Comparison of ENCODE assay signal across 8 mouse cellular contexts in the genomic region with DNA sequence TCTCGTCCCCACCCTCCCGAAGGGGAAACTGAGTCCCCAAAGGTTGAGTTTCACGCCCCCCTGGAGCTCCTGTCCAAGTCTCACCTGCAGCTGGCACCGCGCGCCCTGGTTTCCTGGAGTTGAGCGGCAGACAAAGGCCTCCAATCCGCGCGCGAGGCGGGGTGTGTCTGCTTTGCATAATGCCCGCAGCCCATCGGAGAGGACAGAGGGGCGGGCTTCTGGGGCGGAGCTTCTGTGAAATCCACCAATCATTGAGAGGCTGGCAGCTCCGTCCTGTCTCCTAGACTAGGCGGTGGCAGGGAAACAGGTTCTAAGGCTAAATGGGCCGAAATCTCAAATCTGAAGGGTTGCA. TPM values are rescaled to one million over a fixed set of nuclear protein-coding genes. Genes with fewer than 3 reads are reported as not detected.
DNase-seq lines count a peak whose midpoint lies in the region; ATAC-seq lines count a peak whose summit lies in the region.

No protein-coding gene starts in this region.

- H3K9ac ChIP-seq in hindbrain, embryonic 13.5 days: peak overlapping the region; percentile 73

- peak overlapping the region; percentile 59 for H3K4me3 ChIP-seq in hindbrain, embryonic 13.5 days

- no peaks in the 10 kb centered on the region; the same call in 1 of the 2 replicates for H3K36me3 ChIP-seq in hindbrain, embryonic 13.5 days

- under 1% methylated on average over 19 of the region's 19 CpGs for WGBS in hindbrain, embryonic 13.5 days

- H3K27me3 ChIP-seq in hindbrain, embryonic 13.5 days: 0 out of 2 replicates have a peak, but pooled peaks cover 4% of the 10 kb centered on the region

- H3K27ac ChIP-seq in hindbrain, embryonic 13.5 days: peak overlapping the region; percentile 41; the same call in 1 of the 2 replicates

- ATAC-seq in hindbrain, embryonic 13.5 days (ENCODE audit: low FRiP score): peak; percentile 92

- peak; percentile 89 for DNase-seq in WW6 (ENCODE audit: low read depth, low spot score)
- DNase-seq in cerebellum, postnatal 36 days: peak; percentile 65 to 71
- peak; percentile 78 to 84 for DNase-seq in frontal cortex, postnatal 25 days (ENCODE audit: low spot score in 2 of 2)
- peak; percentile 77 to 78 for DNase-seq in layer of hippocampus, postnatal 25 days (ENCODE audit: extremely low spot score in 1 of 2, low spot score in 1 of 2)
- peak; percentile 95 for DNase-seq in lung, postnatal 14 days
- peak; percentile 91 for DNase-seq in ovary, postnatal 36 days (ENCODE audit: low spot score)
- DNase-seq in thymus, postnatal 14 days: peak; percentile 98

- H3K9me3 ChIP-seq in hindbrain, embryonic 13.5 days: no peaks in the 10 kb centered on the region

- H3K4me1 ChIP-seq in hindbrain, embryonic 13.5 days (replicated peaks): peaks cover 36% of the 10 kb centered on the region

- peak overlapping the region; percentile 96 for H3K4me2 ChIP-seq in hindbrain, embryonic 13.5 days

RNA-seq across cellular contexts. Expression of a gene that starts 7.4 kb away (rescaled TPM):
- polyA plus RNA-seq in hindbrain, embryonic 13.5 days (2015; fragmentation: Nextera tagmentation; extraction: Ambion mirVana): 6.0 and 6.2 TPM in 2 replicates
- total RNA-seq in layer of hippocampus, postnatal 25 days (2021): 1 to 10 TPM; 2.6 to 4.4 TPM

RNA-seq across cellular contexts. Expression of a gene that starts 48.3 kb away (rescaled TPM):
- not detected in 2 replicates for polyA plus RNA-seq in hindbrain, embryonic 13.5 days (2015; fragmentation: Nextera tagmentation; extraction: Ambion mirVana)
- total RNA-seq in layer of hippocampus, postnatal 25 days (2021): not detected

RNA-seq across cellular contexts. Expression of a gene that starts 54.6 kb away (rescaled TPM):
- not detected in 2 replicates for polyA plus RNA-seq in hindbrain, embryonic 13.5 days (2015; fragmentation: Nextera tagmentation; extraction: Ambion mirVana)
- total RNA-seq in layer of hippocampus, postnatal 25 days (2021): not detected

Comparison
In these comparisons a context has a peak if more than half of its experiments do, and no peak if none do; other contexts are left out.
1. Peak in every context shown above with its lines: DNase-seq, ATAC-seq, H3K4me3 ChIP-seq and H3K27ac ChIP-seq.